Mouse (Mus musculus) right cerebral cortex, adult 18-20 months (tissue): ENCODE results near the gene Ammecr1.

Experiments used
- DNase-seq: peaks from one replicate; pipeline ENCODE4 v3.0.0; 2022; ENCODE audit warnings: mixed read lengths

The Ammecr1 gene

DNA sequence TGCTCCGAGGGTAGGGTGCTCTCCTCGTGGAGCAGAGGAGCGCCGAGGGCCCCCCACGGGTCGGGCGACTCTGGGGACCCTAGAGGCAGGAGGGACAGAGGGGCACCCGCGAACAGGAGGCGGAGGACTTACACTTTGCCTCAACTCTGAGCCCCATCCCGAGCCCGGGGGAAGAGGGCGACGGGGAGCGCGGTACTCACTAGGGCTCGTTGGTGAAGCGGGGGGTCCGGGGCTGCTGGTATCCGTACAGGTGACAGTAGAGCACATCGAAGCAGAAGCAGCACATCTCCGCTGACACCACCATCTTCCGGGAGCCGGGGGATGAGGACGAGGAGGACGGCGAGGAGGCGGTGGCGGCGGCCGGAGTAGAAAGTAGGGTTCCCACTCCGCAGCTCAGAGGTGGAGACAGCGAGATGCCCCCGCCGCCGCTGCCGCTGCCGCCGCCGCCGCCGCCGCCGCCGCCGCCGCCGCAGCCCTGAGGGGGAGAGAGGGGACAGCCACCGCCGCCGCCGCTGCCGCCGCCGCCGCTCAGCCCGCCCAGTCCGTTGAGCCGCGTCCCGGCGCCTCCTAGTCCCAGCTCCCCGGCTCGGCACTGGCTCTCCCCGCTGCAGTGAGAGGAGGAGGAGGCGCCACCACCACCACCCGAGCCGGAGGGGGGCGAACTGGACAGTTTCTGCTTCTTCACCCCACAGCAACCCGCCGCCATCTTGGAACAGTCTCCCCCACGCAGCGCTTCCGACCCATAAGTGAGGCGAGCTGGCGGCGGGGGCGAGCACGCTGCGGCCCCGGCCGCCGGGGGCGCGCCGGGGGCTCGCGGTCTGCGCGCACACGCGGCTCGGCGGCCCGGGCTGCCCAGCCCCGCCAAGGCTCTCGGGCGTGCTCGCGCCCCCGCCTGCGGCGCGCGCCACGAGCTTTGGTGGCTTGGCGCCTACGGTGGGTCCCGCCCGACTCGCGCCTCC lies at the start of gene Ammecr1:
Gene Ammecr1, minus strand, starts transcription at position 721 of the 959 bp plus-strand sequence.
- DNase-seq, result peak; percentile 67

DNA sequence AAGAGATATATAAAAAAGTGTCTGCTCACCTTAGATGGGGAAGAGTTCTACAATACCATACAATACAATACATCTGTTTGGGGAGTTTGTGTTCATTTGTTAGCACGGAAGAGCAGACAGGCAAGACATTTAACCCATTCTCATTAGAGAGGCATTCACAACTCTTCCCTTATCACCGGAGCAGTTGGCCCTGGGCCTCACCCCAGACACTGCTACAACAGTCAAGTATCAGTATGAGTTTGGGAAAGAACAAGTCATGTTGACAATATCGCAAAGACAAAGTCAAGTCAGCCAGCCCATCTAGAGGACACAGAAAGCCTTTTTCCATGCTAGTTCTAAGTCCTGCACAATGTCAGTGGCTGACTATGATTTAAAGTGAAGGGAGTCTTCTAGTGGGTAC lies 47.6 kb upstream of the Ammecr1 start:
- DNase-seq, result no peak

DNA sequence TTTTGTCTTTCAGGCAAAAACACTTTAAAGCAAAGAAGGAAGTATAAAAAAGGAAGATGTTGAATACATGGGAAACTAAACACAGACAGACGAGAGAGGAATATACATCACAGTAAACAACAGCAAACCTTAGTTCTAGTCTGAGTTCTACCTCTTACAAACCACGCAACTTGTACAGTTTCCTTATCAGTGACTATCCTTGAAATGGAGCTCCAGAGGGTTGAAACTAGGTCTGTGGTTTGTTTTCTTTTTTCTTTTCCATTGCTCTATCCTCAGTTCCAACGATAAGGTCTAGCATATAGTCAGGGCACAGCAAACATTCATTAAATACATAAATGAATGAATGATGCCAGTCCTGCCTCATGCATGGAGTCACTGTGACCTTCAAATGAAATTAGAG lies 45.8 kb upstream of the Ammecr1 start:
- DNase-seq, result no peak

DNA sequence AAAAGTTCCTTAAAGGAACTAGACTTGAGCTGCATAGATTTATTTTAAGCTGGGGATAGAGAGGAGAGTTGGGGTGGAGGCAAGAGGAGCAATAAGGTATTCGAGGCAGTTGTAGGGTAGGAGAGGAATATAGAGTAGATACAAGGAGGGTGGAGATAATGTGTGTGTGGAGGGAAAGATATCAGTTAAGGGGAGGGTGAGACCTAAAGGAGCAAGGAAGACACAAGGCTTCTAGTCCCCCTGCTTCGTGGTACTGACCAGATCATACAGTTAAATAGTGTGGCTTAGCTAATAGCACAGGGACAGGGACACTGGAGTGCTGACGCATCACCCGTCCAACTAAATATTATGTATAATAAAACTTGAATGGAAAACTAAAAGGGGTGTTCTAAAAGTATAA lies 45.3 kb upstream of the Ammecr1 start:
- no peak for DNase-seq

DNA sequence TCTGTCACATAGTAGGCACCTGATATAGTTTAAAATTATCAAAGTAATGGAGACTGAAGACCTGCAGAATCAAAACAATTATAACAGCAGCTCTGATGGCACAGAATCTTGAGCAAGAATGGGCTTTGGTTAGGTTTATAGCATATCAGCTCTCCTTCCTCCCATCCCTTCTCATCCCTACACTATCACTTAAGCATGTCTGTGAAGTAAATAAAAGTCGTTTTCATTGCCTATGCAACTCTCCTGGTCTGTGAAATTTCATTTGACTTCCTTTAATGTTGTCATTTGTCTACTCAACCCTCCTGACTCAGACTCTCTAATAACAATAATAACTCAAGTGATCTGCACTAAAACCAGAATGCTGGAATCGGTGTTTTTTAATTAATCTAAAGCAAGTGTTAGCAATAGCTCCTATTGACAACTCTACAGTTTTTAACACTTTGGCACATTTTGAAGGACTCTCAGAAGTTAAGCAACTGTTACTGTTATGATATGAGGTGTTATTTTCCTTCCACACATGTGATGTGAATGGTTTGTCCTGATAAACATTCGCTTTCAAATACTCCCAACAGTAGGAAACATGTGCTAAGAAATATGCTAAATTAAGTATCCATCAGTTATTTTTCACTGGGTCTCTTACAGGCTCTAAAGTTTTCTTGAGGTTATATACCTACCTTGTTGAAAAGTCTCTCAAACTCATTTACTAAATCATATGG lies 37.8 kb upstream of the Ammecr1 start:
- DNase-seq, result no peak

DNA sequence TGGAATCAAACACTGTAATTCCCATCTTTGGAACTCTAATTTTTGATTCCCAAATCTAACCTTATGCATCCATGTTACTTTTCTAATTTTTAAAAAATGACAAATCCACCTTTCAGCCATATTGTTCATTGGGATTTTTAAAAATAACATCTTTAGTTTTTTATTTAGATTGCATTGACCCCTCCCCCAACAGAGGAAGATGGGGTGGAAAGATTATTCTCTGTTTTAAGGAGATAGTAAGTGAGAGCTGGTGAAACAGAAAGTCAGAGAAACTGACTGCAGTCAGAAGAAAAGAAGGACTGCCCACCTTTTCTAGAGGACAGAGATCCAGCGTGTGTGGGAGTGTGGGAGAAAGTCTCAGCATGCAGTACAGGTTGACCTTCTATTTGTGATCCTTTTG lies 30.7 kb upstream of the Ammecr1 start:
- no peak for DNase-seq

DNA sequence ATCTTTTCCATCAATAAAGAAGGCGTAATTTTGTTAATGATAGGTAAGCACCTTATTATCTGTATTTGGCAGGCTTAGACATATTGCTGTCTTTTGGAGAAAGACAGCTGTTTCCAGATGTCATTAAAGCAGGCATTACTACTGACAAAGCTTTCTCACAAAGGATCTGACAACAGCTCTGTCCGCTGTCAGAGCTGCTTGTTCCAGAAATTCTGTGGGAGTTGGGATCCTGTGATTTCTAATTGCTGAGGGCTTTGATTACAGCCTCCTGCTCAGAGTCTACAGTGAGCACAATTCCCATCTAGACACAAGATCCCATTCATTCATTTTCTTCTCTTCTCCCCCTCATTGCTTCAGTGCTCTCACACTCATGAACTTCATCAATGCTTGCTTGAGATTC lies 28.0 kb upstream of the Ammecr1 start:
- no peak for DNase-seq

DNA sequence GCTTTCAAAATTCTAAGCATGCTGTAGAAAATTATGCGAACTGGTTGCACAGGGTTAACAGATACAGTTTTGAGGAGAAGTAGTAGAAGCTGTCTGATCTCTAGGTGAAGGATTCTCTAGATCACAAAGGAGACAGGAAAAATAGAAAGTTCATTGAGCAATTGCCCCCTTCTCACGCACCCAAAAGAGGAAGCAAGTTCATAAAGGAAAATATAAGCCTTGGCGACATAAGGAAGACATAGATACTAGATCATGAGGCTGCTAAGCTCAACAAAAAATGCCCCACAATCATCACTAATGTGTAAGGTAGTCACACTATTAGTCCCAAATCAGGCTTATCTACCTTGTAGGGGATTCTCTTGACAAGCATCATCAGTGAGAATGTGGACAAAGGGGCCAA lies 17.6 kb upstream of the Ammecr1 start:
- no peak for DNase-seq

DNA sequence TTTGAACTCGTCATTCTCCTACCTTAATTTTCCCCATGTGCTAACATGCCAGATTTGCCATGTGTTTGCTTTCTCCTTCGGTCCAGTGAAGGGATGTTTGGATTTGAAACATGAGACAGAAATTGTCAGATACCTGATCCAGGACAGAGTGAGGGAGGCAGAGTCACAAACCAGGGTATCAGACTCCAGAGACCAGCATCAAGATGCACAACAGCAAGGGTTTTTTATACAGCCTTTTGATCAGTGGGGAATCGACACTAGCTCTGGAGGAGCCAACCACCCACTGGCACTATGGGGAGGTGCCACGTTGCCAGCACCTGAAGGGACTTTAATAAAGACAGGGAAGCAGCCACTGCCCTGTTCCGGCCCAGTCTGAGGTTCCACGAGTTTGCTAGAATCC lies 17.1 kb upstream of the Ammecr1 start:
- DNase-seq, result no peak

DNA sequence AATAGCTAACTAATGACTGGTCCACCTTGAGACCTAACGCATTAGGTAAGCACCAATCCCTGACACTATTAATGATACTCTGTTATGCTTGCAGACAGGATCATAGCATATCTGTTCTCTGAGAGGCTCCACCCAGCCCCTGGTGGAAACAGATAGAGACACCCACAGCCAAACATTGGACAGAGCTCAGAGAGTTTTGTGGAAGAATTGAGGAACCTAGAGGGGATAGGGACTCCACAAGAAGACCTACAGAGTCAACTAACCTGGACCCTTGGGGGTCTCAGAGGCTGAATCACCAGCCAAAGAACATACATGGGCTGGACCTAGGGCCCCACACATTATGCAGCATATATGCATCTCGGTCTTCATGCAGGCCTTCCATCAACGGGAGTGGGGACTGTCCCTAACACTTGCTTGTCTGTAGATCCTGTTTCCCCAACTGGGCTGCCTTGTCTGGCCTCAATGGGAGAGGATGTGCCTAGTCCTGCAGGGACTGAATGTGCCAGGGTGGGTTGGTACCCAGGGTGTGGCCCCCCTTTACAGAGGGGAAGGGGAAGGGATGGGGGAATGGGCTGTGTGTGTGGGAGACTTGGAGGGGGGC lies 15.1 kb upstream of the Ammecr1 start:
- DNase-seq, result no peak

DNA sequence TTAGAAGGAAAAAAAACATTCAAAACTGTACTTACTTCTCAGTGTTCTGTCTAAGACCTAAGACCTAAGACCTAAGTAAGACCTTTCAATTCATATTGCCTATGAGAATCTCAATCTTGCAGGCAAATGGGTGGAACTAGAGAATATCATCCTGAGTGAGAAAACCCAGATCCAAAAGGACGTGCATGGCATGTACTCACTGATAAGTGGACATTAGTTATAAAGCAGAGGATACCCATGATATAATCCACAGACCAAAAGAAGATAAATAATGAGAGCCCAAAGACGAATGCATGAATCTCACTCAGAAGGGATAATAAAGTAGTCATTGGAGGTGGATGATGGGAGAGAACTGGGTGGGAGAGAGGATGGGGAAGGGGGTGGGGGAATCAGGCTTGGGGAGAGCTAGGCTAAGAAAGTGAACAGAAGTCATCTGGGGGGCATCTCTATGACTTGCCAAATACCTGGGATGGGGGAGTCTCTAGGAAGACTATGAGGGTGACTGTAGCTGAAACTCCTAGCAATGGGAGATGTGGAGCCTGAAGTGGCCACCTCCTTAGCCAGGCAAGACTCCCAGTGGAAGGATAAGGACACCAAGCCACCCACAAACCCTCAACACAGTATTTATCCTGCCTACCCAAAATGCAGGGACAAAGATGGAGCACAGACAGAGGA lies 14.5 kb upstream of the Ammecr1 start:
- DNase-seq, result no peak

DNA sequence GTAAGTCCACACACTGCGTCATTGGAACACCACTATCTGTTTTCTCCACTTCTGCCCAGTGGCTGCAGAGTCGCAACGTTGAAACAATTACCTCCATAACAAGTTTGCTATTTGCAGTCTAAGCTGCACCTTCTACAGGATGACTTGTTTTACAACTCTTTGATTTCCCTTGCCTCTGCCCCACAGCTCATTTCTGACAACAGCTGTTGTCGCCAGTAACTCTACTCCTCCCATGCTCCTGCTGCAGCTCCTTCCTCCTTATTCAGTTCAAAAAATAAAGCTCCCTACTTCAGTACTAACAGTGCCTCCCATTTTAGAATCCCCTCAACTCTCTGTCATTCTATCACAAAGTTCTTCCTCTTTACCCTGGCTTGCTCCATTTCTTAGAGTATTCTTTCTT lies 12.7 kb upstream of the Ammecr1 start:
- no peak for DNase-seq

DNA sequence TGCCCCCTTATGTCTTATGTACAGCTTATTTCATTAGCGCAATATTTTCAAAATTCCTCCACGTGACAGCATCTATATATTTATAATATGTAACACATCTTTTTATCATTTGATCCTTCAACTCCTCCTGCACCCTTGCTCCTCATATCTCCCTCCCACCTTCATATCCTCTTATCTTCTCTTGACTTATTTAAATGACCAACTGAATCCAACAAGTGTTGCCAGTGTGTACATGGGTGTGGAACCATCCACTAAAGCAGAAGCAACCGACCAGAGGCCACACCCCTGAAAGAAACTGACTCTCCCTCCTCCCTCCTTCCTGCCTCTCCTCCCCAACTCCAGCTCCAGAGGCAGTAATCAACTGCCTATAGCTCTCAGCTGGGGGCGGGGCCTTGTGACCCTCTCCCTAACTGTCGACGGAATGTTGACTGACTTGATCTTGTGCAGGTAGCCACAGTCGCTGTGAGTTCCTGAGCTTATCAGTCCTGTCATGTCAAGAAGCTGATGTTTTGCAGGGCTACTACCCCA lies 6.0 kb upstream of the Ammecr1 start:
- DNase-seq, result no peak

DNA sequence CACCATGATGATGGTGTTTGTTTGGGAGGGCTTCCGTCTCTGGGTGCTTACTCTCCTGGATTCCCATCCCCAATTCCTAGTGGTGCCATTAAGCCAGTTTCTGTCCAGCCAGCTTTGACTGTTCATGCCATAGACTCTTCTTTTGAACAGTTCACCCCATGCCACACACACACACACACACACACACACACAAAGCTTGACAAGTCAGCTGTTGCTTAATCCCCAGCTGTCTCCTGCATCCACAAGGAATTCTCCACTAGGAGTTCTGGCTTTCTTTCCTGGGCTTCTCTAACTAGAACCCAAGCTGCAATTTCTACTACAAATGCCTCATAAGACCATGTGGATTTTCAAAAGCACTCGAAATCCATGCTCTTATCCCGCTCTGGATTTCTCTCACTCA lies 5.2 kb upstream of the Ammecr1 start:
- no peak for DNase-seq

DNA sequence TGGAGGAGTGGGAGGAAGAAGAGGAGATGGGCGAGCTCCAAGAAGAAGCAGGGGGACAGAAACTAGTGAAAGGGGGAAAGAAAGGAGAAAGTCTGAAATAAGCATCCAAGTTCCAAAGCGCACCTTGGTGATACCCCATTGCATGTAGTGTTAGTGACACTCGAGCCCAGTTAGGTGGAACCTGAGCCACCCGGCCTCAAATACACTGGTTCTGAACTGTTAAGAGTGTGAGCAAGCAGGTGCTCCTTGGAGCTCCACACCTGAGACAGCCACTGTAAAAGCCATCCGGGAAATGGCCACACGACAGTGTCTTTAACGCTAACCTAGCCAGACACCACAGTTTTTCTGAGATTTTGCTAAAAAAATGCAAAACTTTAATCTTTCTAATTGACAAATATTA lies 539 bp upstream of the Ammecr1 start:
- DNase-seq, result no peak

DNA sequence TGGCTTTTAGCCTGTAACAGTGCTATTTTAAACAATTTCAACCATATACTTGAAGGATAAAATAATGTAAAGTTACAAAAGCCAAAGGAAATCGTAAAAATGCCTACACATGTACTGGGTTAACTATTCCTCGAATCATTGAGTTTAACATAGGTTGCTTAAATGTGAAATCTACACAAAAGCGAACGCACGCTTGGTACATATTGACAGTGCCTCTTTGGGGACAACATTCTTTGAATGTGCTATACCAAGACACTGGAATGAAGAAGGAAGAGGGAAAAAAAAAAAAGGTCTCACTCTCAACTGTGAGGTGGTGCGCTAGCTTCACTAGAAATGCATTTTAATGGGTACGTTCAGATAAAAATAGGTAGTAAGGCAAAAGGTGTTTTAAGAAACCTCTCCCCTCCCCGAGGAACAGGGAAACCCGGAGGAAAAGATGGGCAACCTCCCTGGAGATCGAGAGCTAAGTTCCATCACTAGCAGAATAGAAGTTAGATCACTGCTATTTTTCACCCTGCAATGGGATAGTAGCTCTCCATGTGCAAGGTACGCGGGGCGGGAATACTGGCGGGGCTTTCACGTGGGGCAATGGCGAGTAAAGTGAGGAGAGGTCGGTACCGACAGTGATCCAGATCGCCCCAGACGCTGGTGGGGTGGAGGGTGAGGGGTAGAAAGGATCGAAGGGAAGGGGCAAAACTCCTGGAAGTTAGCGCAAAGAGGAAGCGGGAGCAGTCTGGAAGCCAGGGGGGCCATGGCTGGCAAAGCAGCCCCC lies 1.1 kb downstream of the Ammecr1 start:
- no peak for DNase-seq

DNA sequence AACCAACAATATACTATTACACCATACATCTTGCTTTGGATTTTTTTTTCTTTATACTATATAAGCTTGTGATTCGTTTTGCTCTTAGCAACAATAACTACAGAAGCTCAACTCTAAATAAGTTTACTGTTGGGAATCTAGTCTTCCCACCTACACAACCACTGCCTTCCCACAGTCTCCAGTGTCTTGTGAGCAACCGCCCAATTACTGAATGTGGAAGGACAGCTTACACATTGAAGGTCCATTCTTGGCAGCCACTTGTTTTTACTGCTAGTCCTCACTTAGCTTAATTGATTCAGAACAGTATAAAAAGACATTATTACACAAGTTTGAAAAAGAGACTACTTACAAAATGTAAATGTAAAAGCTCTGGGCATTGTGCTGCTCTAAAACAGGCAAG lies 6.1 kb downstream of the Ammecr1 start:
- DNase-seq, result no peak

DNA sequence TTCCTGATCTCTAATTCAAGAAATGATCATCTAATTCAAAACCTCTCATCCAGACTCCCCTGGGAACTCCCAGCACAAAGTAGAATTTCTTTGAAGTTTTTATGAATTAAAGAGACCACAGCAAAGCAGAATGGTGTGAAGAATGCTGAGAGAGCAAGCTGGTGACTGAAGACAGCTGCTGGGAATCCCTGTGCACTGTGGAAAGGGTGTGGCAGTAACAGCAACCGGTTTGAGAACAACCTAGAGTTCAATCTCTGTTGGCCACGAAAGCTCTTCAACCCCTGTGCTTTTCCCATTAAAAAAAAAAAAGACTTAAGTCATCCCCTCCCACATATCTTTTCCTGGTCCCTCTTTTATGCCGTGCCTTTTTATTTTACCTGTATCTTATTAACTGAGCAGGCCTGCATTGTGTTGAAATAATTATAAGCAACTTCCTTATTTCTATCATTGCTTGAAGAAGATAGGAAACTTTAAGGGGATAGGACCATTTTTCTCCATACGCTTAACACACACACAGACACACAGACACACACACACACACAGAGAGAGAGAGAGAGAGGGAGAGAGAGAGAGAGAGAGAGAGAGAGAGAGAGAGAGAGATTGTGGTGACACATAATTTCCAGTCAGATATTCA lies 6.7 kb downstream of the Ammecr1 start:
- DNase-seq, result no peak

DNA sequence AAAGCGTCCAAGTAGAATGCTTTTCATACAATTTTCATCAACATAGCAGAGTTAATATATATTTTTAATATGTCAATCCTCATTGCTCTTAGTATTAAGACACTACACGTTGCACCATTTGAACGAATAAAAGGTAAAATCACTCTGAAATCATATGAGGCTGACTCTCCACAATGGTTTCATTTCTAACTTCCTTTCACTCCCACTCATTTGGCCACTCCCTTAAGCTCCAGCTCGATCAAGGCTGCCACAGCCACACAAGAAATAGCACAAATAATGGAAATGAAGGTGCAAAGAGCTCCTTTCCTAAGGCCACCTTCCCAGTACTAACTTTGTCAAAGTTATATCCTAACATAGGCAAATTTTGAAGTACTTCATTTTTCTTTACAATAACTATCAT lies 38.1 kb downstream of the Ammecr1 start:
- DNase-seq, result no peak

DNA sequence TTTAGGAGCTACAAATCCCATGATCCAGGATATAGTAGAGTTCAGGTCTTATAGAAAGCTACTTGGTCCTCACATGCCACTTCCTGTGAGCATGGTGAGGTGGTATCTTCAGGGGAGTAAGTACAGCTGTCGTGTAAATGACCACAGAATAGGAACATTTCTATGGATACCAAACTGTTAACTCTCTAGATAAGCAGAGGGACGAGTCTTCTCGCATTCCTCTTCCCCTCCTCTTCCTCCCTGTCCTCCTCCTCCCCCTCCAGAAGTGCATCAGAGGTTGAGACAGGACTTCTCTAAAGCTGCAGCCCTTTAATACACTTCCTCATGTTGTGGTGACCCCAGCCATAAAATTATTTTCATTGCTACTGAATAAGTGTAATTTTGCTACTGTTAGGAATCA lies 49.1 kb downstream of the Ammecr1 start:
- no peak for DNase-seq

DNA sequence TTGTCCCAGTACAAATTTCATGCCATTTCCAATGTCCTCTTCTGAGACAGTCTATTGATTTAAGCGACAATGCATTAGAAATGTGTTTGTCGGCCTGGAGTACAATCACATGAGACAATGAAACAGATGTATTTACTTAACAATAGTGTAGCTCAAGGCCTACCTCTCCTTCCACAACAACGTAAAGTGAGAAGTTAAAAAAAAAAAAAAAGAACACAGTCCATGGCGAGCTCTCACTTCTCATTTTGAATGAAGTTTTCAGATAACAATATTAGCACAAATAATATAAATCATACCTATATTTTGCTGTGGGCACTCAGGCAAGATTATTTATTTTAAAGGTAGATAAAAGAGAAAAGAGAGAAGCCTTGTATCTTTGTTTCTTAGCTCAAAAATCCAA lies 49.8 kb downstream of the Ammecr1 start:
- no peak for DNase-seq

DNA sequence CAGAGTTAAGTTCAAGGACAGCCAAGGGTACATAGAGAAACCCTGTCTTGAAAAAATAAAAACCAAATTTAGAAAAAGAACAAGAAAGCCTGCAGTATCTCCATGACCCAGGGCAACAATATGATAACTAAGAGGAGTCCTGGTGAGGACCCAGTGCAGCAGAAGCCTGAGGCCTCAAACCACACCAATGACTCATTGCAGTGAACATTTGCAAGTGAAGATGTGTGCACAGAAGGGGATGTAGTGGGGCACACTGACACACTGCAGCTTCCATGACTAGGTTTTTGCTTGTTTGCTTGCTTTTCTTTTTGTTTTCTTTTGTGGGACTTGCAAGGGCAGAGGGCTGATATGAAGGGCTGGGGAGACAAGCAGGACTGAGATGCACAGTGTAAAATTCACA lies 52.3 kb downstream of the Ammecr1 start:
- no peak for DNase-seq
